Mouse (Mus musculus) naive thymus-derived CD4-positive, alpha-beta T cell, adult 2 months (primary cell): ENCODE measurements around the gene Snx4.

Experiments used
- DNase-seq: peaks from one replicate; pipeline ENCODE4 v3.0.0-alpha.2; 2011; ENCODE audit warnings: low read depth

Snx4 gene

GRCm38 (mm10) chr16:33344379-33344778, 93.1 kb downstream of the Snx4 start:
- peak; percentile 37 for DNase-seq

GRCm38 (mm10) chr16:33344875-33345274, 93.6 kb downstream of the Snx4 start:
- DNase-seq: peak; percentile 46

GRCm38 (mm10) chr16:33346376-33346775, 95.1 kb downstream of the Snx4 start:
- DNase-seq: no peak

GRCm38 (mm10) chr16:33347134-33347533, 95.9 kb downstream of the Snx4 start:
- DNase-seq: no peak
